Mouse (Mus musculus) midbrain, embryonic 11.5 days (tissue): ENCODE results near the gene Amer2. TPM values are rescaled to one million over a fixed set of nuclear protein-coding genes. Genes with fewer than 3 reads are reported as not detected.

Experiments used
- ATAC-seq: fragments of 200-750 bp; cut with Nextera tagmentation; 2 replicates; pipeline ENCODE4 v1.8.0; 2017; ENCODE audit warnings: moderate TSS enrichment, moderate library complexity; ENCODE audit not compliant: low FRiP score
- DNase-seq: peaks from one replicate; pipeline ENCODE4 v3.0.0; 2015; ENCODE audit warnings: low spot score; ENCODE audit errors: missing footprints
- H3K27ac ChIP-seq: fragments of 300-500 bp; sonication (generic); 2 replicates; pipeline ENCODE4 v1.5.1; 2014; ENCODE audit warnings: low read depth, low read length
- H3K27me3 ChIP-seq: fragments of 300-500 bp; sonication (generic); 2 replicates; pipeline ENCODE4 v1.6.1; 2014; ENCODE audit warnings: mild to moderate bottlenecking, low read length, moderate library complexity, mixed read lengths; ENCODE audit not compliant: control insufficient read depth, insufficient read depth
- H3K36me3 ChIP-seq: fragments of 300-500 bp; sonication (generic); 2 replicates; pipeline ENCODE4 v1.6.1; 2014; ENCODE audit warnings: mild to moderate bottlenecking, low read length, moderate library complexity, mixed read lengths; ENCODE audit not compliant: control insufficient read depth, insufficient read depth
- H3K4me1 ChIP-seq: fragments of 300-500 bp; sonication (generic); 2 replicates; pipeline ENCODE4 v1.6.1; 2014; ENCODE audit warnings: low read length; ENCODE audit not compliant: control insufficient read depth, insufficient read depth
- H3K4me2 ChIP-seq: fragments of 300-500 bp; sonication (generic); 2 replicates; pipeline ENCODE4 v1.6.1; 2014; ENCODE audit warnings: mild to moderate bottlenecking, moderate library complexity
- H3K4me3 ChIP-seq: fragments of 300-500 bp; sonication (generic); 2 replicates; pipeline ENCODE4 v1.5.1; 2014; ENCODE audit warnings: low read depth, low read length
- H3K9ac ChIP-seq: fragments of 300-500 bp; sonication (generic); 2 replicates; pipeline ENCODE4 v1.6.1; 2014; ENCODE audit warnings: low read length
- H3K9me3 ChIP-seq: fragments of 300-500 bp; sonication (generic); 2 replicates; pipeline ENCODE4 v1.6.1; 2016; ENCODE audit warnings: low read length; ENCODE audit not compliant: control insufficient read depth
- WGBS: fragments of 180-500 bp; shearing (Covaris S2); extraction: QIAGEN DNeasy Blood & Tissue Kit; methylation state at CpG from one replicate; pipeline ENCODE4 v1.1.7; 2014; 5-methylcytosine and 5-hydroxymethylcytosine counted together
- polyA plus RNA-seq: library from polyadenylated mRNA; unstranded; fragments of >200 nt; fragmentation: Nextera tagmentation; extraction: Ambion mirVana; gene quantifications from 2 replicates; pipeline ENCODE4 v1.2.1, GENCODE M21; 2014

Amer2 gene
- polyA plus RNA-seq, 1 experiment from 2014 or later: 11.2 TPM

DNA sequence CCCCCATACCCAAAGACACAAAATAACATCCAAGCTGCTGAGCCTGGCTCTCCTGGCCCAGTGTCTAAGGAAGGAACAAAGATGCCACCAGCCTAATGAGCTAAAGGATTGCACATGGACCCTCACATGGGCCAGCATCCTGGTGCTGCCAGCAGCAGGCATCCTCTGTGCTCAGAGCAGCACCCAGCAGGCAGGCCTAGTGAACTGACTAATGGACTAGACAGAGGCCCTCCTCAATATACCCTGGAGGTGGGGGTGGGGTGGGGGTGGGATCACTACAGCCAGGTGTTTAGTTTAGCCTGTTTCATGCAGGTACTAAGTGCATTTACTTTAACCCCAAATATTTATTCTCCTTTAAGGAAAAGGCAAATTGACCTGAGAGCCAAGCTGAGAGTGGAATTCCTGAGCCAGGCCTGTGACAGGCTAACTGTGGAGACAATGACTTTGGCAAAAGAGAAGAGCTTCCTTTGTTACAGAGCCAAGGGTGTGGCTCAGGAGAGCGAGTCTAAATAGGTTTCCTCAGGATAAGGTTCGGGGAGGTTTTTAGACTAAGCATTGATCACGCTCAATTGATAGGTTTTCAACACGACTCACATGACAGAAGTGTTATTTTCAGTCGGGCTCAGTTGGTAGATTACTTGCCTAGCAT lies 3.3 kb upstream of the Amer2 start:
- 54% methylated on average over 5 of the region's 5 CpGs for WGBS
- Histone ChIP-seq H3K27me3 (no peaks in the 10 kb centered on the region; the same call in 1 of the 2 replicates), H3K9ac (no peak overlapping the region), H3K4me1 (peaks cover 11% of the 10 kb centered on the region), H3K27ac (no peak overlapping the region), H3K4me2 (no peak overlapping the region), H3K9me3 (no peaks in the 10 kb centered on the region), H3K36me3 (no peaks in the 10 kb centered on the region), H3K4me3 (no peak overlapping the region)
- DNase-seq (no peak), ATAC-seq (no peak)

DNA sequence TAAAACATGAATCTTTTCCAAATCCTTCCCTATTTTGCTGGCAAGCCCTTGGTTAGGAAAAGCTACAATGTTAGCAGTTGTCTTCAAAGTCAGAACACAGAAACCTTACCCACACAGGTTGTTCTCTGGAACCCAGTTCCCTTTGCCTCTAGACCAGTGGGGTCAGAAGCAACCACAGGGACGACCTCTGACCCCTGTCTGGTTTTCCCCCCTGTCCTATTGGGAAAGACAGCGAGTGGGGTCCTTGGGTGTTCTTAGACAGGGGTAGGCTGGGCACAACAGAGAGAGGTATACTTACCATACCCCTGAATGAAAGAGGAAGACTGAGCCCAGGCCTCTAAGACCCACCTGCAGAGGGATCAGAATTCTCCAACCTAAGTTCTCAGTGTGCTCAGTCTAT lies 4.0 kb downstream of the Amer2 start:
- Histone ChIP-seq H3K9ac (no peak overlapping the region), H3K9me3 (no peaks in the 10 kb centered on the region), H3K27me3 (peaks cover 5% of the 10 kb centered on the region), H3K4me2 (no peak overlapping the region), H3K4me1 (peaks cover 21% of the 10 kb centered on the region), H3K4me3 (no peak overlapping the region), H3K36me3 (no peaks in the 10 kb centered on the region), H3K27ac (no peak overlapping the region)
- no peak for ATAC-seq
- 48% methylated on average over 2 of the region's 2 CpGs for WGBS
- no peak for DNase-seq

DNA sequence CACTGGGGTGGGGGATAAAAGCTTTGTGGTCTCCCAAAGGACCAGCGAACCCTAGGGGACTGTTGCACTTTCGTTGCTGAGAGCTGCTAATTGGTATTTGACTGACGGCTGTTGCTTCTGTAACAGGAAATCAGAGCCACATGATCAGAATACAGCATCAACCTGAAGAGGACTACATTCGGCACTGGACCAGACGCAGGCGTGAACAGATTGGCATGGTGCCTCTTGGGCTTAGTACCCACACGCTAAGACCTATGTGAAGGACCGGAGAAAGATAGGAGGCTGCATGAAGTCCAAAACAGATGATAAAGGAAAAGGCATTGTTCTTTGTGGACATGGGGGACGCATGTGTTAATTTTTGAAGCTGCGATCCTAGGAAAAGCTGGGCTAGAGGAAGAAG lies 4.5 kb downstream of the Amer2 start:
- Histone ChIP-seq H3K4me3 (peak overlapping the region; percentile 70), H3K27me3 (peaks cover 5% of the 10 kb centered on the region), H3K4me2 (peak overlapping the region; percentile 91), H3K27ac (peak overlapping the region; percentile 79; the same call in 1 of the 2 replicates), H3K9me3 (no peaks in the 10 kb centered on the region), H3K9ac (peak overlapping the region; percentile 97; the same call in 1 of the 2 replicates), H3K4me1 (peaks cover 21% of the 10 kb centered on the region), H3K36me3 (no peaks in the 10 kb centered on the region)
- ATAC-seq: peak; percentile 45; the same call in 1 of the 2 replicates
- no peak for DNase-seq
- 24% methylated on average over 10 of the region's 10 CpGs for WGBS

DNA sequence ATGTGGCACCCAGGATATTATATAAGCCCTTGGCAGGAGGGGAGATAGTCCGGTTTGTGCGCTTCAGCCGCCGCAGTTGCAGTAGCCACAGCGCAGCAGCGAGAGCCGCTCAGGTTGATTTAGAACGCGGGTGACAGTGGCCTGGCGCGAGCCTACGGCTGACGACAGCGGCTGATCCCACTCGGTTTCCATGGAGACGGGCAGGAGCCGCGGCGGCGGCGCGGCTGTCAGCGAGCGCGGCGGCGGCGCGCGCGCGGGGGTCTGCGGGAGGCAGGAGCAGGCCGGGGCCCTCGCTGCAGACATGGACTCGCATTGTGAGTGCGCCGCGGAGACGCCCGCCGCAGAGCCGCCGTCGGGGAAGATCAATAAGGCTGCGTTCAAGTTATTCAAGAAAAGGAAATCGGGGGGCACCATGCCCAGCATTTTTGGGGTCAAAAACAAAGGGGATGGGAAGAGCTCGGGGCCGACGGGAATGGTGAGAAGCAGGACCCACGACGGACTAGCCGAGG lies 5.1 kb downstream of the Amer2 start:
- peak overlapping the region; percentile 91 for H3K4me2 ChIP-seq
- DNase-seq (peak; percentile 98), ATAC-seq (peak; percentile 89)
- peaks cover 25% of the 10 kb centered on the region for H3K4me1 ChIP-seq
- no peaks in the 10 kb centered on the region for H3K9me3 ChIP-seq
- no peaks in the 10 kb centered on the region for H3K36me3 ChIP-seq
- H3K27ac ChIP-seq: peak overlapping the region; percentile 79
- H3K9ac ChIP-seq: peak overlapping the region; percentile 97
- H3K27me3 ChIP-seq: peaks cover 5% of the 10 kb centered on the region
- WGBS: under 1% methylated on average over 53 of the region's 53 CpGs
- peak overlapping the region; percentile 70 for H3K4me3 ChIP-seq

DNA sequence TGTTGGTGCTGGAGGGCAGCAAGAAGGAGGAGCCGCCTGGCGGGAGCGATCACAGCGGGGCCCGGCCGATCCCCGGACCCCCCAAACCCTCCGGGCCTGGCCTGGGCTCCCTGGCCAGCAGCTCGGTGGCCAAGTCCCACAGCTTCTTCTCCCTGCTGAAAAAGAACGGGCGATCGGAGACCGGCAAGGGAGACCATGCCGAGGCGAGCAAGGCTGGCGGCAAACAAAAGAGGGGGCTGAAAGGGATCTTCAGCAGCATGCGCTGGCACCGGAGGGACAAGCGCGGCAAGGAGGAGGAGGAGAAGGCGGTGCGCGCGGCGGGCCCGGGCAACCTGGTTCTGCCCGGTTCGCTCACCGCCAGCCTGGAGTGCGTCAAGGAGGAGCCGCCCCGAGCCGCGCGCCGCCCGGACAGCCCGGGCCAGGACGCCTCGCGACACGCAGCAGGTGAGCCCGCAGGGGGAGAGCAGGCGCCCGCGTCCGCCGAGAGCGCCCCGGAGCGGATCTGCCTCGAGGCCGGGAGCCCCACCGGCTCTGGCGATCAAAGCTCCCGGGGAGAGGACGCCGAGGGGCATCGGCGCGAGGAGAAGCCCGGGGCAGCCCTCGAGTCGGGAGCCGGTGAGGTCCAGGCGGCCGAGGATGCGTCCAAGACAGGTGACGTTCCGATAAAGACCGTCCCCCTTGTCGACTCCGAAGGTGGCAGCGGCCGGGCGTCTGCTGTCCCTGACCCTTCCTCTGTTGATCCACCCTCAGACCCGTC lies 5.7 kb downstream of the Amer2 start:
- H3K9me3 ChIP-seq: no peaks in the 10 kb centered on the region
- ATAC-seq: peak; percentile 70
- peak overlapping the region; percentile 70 for H3K4me3 ChIP-seq
- H3K4me1 ChIP-seq: peaks cover 25% of the 10 kb centered on the region
- peak overlapping the region; percentile 91 for H3K4me2 ChIP-seq
- peaks cover 5% of the 10 kb centered on the region for H3K27me3 ChIP-seq
- peak overlapping the region; percentile 79 for H3K27ac ChIP-seq
- under 1% methylated on average over 76 of the region's 77 CpGs for WGBS
- peak; percentile 92 for DNase-seq
- peak overlapping the region; percentile 97 for H3K9ac ChIP-seq
- H3K36me3 ChIP-seq: no peaks in the 10 kb centered on the region

DNA sequence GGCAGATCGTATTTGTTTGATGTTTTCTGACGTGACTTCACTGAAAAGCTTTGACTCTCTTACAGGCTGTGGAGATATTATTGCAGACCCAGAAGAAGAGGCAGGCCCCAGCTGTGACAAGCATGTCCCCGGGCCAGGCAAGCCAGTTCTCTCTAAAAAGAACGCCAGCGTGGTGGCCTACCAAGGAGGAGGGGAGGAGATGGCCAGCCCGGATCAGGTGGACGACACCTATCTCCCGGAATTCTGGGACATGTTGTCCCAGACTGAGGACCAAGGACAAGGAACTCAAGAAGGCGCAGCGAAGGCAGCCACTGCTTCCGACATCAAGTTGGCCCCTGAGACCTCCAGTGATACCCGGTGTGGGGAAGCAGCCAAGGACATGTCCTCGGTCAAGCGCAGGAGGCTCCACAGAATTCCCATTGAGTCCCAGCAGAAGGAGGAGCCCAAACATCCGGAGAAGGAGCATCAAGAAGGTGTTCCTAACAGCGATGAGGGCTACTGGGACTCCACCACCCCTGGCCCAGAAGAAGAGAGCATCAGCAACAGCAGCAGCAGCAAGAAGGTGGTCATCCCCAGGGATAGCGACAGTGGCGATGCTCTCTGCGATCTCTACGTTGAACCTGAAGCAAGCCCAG lies 6.4 kb downstream of the Amer2 start:
- DNase-seq (peak; percentile 90), ATAC-seq (peak; percentile 5; the same call in 1 of the 2 replicates)
- 53% methylated on average over 20 of the region's 20 CpGs for WGBS
- H3K27me3 ChIP-seq: peaks cover 5% of the 10 kb centered on the region
- no peaks in the 10 kb centered on the region for H3K36me3 ChIP-seq
- H3K27ac ChIP-seq: no peak overlapping the region
- peak overlapping the region; percentile 97 for H3K9ac ChIP-seq
- H3K4me1 ChIP-seq: peaks cover 25% of the 10 kb centered on the region
- H3K4me3 ChIP-seq: peak overlapping the region; percentile 70
- peak overlapping the region; percentile 91 for H3K4me2 ChIP-seq
- H3K9me3 ChIP-seq: no peaks in the 10 kb centered on the region

DNA sequence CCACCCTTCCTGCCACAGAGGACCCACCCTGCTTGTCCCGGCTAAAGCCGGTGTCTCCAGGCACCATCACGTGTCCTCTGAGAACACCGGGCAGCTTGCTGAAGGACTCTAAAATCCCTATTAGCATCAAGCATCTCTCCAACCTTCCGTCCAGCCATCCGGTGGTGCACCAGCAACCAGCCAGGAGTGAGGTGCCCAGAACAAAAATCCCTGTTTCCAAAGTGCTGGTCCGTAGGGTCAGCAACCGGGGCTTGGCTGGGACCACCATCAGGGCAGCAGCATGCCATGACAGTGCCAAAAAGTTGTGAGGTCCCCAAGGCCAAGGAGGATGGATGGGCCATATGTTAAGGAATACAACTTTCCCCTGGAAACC lies 6.9 kb downstream of the Amer2 start:
- no peak for ATAC-seq
- DNase-seq: no peak
- Histone ChIP-seq H3K9me3 (no peaks in the 10 kb centered on the region), H3K27me3 (peaks cover 5% of the 10 kb centered on the region), H3K36me3 (no peaks in the 10 kb centered on the region), H3K4me1 (peaks cover 29% of the 10 kb centered on the region), H3K4me3 (peak overlapping the region; percentile 70), H3K9ac (peak overlapping the region; percentile 97), H3K4me2 (peak overlapping the region; percentile 91), H3K27ac (no peak overlapping the region)
- 89% methylated on average over 8 of the region's 8 CpGs for WGBS

DNA sequence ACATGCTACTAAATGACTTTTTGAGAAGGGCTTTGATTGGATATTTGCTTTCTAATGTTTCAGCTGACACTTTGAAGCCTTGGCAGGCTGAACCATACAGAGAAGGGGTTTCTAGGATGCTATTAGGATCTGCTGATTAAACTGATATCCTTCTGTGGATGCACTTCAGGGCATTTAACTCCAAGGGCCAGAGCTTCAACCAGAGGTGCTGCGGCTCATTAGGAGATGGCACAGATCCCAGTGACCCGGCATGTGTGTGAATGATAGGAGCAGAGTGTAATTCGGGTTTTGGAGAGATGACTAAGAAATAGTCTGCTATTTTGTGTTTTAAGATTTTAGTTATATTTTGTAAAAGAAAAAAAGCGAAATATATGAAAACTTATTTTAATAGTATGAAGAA lies 8.6 kb downstream of the Amer2 start:
- Histone ChIP-seq H3K36me3 (no peaks in the 10 kb centered on the region), H3K4me3 (no peak overlapping the region), H3K9me3 (no peaks in the 10 kb centered on the region), H3K27me3 (peaks cover 5% of the 10 kb centered on the region), H3K9ac (no peak overlapping the region), H3K27ac (no peak overlapping the region), H3K4me1 (peaks cover 33% of the 10 kb centered on the region), H3K4me2 (peak overlapping the region; percentile 27; the same call in 1 of the 2 replicates)
- no peak for DNase-seq
- WGBS: 86% methylated on average over 4 of the region's 4 CpGs
- ATAC-seq: no peak
